Mouse (Mus musculus) lung, postnatal 0 days (tissue): ENCODE measurements at regions not wholly inside any gene's neighbourhood (a gene's known extent, or its start where the extent isn't known, plus 50 kb on each side); places are given as distances from the start of the nearest gene placed in this dataset.

Experiments
- ATAC-seq: fragments of 200-750 bp; cut with Nextera tagmentation; 2 replicates; pipeline ENCODE4 v1.8.0; 2017; ENCODE audit warnings: moderate library complexity
- DNase-seq: peaks from one replicate; pipeline ENCODE4 v3.0.0-alpha.2; 2016; ENCODE audit warnings: low spot score
- H3K27ac ChIP-seq: fragments of 300-500 bp; sonication (generic); 2 replicates; pipeline ENCODE4 v1.5.1; 2014; ENCODE audit warnings: antibody characterized with exemption, mild to moderate bottlenecking, low read length, mixed read lengths
- H3K27me3 ChIP-seq: fragments of 300-500 bp; sonication (generic); replicated peaks from 2 replicates; pipeline ENCODE4 v1.6.1; 2014; ENCODE audit warnings: low read length, mixed read lengths; ENCODE audit not compliant: insufficient read depth
- H3K36me3 ChIP-seq: fragments of 300-500 bp; sonication (generic); 2 replicates; pipeline ENCODE4 v1.6.1; 2014; ENCODE audit warnings: low read length, mixed read lengths; ENCODE audit not compliant: insufficient read depth
- H3K4me1 ChIP-seq: fragments of 300-500 bp; sonication (generic); 2 replicates; pipeline ENCODE4 v1.6.1; 2014; ENCODE audit warnings: antibody characterized with exemption, low read depth, low read length, mixed read lengths; ENCODE audit not compliant: insufficient read depth
- H3K4me2 ChIP-seq: fragments of 300-500 bp; sonication (generic); replicated peaks from 2 replicates; pipeline ENCODE4 v1.6.1; 2014; ENCODE audit warnings: low read depth, mild to moderate bottlenecking, low read length, moderate library complexity, mixed read lengths
- H3K4me3 ChIP-seq: fragments of 300-500 bp; sonication (generic); 2 replicates; pipeline ENCODE4 v1.5.1; 2014; ENCODE audit warnings: low read depth, low read length
- H3K9ac ChIP-seq: fragments of 300-500 bp; sonication (generic); replicated peaks from 2 replicates; pipeline ENCODE4 v1.6.1; 2014; ENCODE audit warnings: low read depth, mild to moderate bottlenecking
- H3K9me3 ChIP-seq: fragments of 300-500 bp; sonication (generic); 2 replicates; pipeline ENCODE4 v1.6.1; 2016; ENCODE audit warnings: low read length, mixed read lengths
- CTCF ChIP-seq: IDR thresholded peaks from 2 replicates; pipeline ENCODE4 v1.5.1; 2016; ENCODE audit warnings: antibody characterized with exemption, mild to moderate bottlenecking
- EP300 ChIP-seq: IDR thresholded peaks from 2 replicates; pipeline ENCODE4 v1.6.1; 2016; ENCODE audit warnings: antibody characterized with exemption, mild to moderate bottlenecking, control low read depth
- WGBS: fragments of 180-500 bp; shearing (Covaris S2); extraction: QIAGEN DNeasy Blood & Tissue Kit; methylation state at CpG from one replicate; pipeline ENCODE4 v1.1.7; 2014; 5-methylcytosine and 5-hydroxymethylcytosine counted together

DNA sequence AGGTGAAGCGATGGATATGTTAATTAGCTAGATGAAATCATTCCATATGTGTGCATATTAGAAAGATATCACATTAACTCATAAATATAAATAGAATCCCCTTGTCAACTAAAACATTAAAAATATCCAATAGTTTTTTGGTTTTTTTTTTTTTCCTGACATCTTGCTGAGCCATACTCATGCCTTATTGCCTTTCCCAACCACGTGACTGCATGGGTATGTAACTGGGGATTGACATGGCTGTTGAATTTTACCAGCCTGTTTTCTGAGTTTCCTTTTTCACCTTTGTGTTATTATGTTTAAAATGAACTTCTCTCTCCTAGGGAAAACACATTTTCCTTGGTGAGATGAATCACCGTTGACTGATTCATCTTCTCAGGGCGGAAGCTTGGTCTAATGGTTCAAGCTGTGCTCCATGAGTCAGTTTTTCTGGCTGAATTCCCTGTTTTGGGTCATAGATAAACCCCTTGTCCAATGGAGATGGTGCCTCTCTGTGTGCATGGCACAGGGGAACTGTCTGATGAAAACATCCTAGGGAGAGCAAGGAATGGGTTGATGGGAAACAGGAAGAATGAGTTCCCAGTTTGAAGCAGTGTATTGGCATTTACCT lies 181.1 kb downstream of the Adcyap1 start:
- no peaks in the 10 kb centered on the region for H3K4me1 ChIP-seq
- WGBS = 82% methylated on average over 4 of the region's 4 CpGs

DNA sequence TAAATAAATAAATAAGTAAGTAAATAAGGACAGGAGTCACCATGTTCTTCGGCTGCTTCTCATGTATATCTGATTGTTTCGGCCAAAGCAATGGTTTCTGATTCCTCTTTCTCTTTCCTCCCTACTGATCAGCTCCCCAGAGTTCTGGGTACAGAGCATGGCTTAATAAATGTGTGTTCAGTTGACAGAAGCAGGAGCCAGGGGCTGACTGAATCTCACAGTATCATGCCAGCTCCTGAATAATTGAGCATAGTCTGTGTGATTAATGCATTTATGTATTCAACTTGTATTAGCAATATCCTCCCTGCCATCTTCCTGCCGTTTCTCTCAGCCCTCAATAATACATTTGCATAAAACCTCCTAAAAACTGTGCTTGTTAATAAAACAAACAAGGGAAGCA lies 191.4 kb downstream of the Adcyap1 start:
- TF ChIP-seq CTCF = no peak
- TF ChIP-seq EP300 = no peak

More for the DNA sequence above, 181.1 kb downstream of the Adcyap1 start:
- Histone ChIP-seq H3K4me3 (no peak overlapping the region), H3K27ac (no peak overlapping the region), H3K4me2 (no peak overlapping the region), H3K36me3 (no peaks in the 10 kb centered on the region), H3K9me3 (no peaks in the 10 kb centered on the region), H3K9ac (no peak overlapping the region), H3K27me3 (no peaks in the 10 kb centered on the region)
- DNase-seq (no peak), ATAC-seq (no peak)
- no peak for TF ChIP-seq EP300
- TF ChIP-seq CTCF = no peak

DNA sequence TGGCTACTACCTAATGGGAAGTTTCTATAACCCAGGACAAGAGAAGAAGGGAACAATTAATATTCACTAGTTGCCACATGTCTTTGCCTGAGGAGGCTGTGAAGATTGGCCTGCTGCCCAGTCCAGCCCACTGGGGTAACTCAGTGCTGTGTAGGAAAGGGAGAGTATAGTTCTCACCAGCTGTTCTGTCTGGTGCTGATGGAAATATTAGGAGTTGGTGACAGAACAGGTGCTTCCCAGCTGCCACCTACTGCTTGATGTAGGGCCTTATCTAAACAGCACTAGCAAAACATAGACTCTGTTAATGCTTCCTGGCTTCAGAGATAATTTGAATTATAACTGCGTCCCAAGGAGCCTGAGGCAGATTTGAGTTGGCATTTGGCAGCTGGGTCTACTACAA lies 210.5 kb downstream of the Adcyap1 start:
- ATAC-seq = no peak
- no peak for DNase-seq
- WGBS = 39% methylated on average over 1 of the region's 1 CpGs

More for the DNA sequence above, 191.4 kb downstream of the Adcyap1 start:
- WGBS = 79% methylated on average over 3 of the region's 3 CpGs
- H3K27ac ChIP-seq = no peak overlapping the region
- no peak overlapping the region for H3K4me2 ChIP-seq
- H3K9me3 ChIP-seq = no peaks in the 10 kb centered on the region
- no peaks in the 10 kb centered on the region for H3K36me3 ChIP-seq
- no peaks in the 10 kb centered on the region for H3K27me3 ChIP-seq
- ATAC-seq = no peak
- no peak overlapping the region for H3K4me3 ChIP-seq
- no peaks in the 10 kb centered on the region for H3K4me1 ChIP-seq
- DNase-seq = no peak
- no peak overlapping the region for H3K9ac ChIP-seq

More for the DNA sequence above, 210.5 kb downstream of the Adcyap1 start:
- Histone ChIP-seq H3K27ac (no peak overlapping the region), H3K4me3 (no peak overlapping the region), H3K4me1 (no peaks in the 10 kb centered on the region), H3K4me2 (no peak overlapping the region), H3K9ac (no peak overlapping the region), H3K27me3 (no peaks in the 10 kb centered on the region), H3K9me3 (no peaks in the 10 kb centered on the region), H3K36me3 (no peaks in the 10 kb centered on the region)
- TF ChIP-seq EP300 = no peak
- TF ChIP-seq CTCF = no peak
